Mouse (Mus musculus) midbrain, postnatal 0 days (tissue): ENCODE results near the gene Cct7. TPM values are rescaled to one million over a fixed set of nuclear protein-coding genes. Genes with fewer than 3 reads are reported as not detected.

Experiments
- ATAC-seq: fragments of 200-750 bp; cut with Nextera tagmentation; 2 replicates; pipeline ENCODE4 v1.8.0; 2017; ENCODE audit warnings: moderate number of reproducible peaks, mild to moderate bottlenecking, moderate TSS enrichment, moderate library complexity; ENCODE audit not compliant: low FRiP score
- DNase-seq: peaks from one replicate; pipeline ENCODE4 v3.0.0-alpha.2; 2015; ENCODE audit warnings: low spot score
- H3K27ac ChIP-seq: fragments of 300-500 bp; sonication (generic); 2 replicates; pipeline ENCODE4 v1.5.1; 2014; ENCODE audit warnings: low read depth, mild to moderate bottlenecking, low read length, mixed read lengths
- H3K27me3 ChIP-seq: fragments of 300-500 bp; sonication (generic); 2 replicates; pipeline ENCODE4 v1.6.1; 2014; ENCODE audit warnings: low read length, control low read depth, mixed read lengths; ENCODE audit not compliant: insufficient read depth
- H3K36me3 ChIP-seq: fragments of 300-500 bp; sonication (generic); 2 replicates; pipeline ENCODE4 v1.6.1; 2014; ENCODE audit warnings: low read length, control low read depth, mixed read lengths; ENCODE audit not compliant: insufficient read depth
- H3K4me1 ChIP-seq: fragments of 300-500 bp; sonication (generic); 2 replicates; pipeline ENCODE4 v1.6.1; 2014; ENCODE audit warnings: mild to moderate bottlenecking, control low read depth, antibody characterized with exemption, low read length, mixed read lengths; ENCODE audit not compliant: insufficient read depth
- H3K4me2 ChIP-seq: fragments of 300-500 bp; sonication (generic); 2 replicates; pipeline ENCODE4 v1.6.1; 2014; ENCODE audit warnings: low read depth, mild to moderate bottlenecking, low read length, mixed read lengths; ENCODE audit not compliant: poor library complexity, severe bottlenecking
- H3K4me3 ChIP-seq: fragments of 300-500 bp; sonication (generic); 2 replicates; pipeline ENCODE4 v1.5.1; 2014; ENCODE audit warnings: low read depth, mild to moderate bottlenecking, low read length, moderate library complexity
- H3K9ac ChIP-seq: fragments of 300-500 bp; sonication (generic); replicated peaks from 2 replicates; pipeline ENCODE4 v1.6.1; 2014; ENCODE audit warnings: mild to moderate bottlenecking, low read length, moderate library complexity, mixed read lengths; ENCODE audit not compliant: poor library complexity, severe bottlenecking
- H3K9me3 ChIP-seq: fragments of 300-500 bp; sonication (generic); 2 replicates; pipeline ENCODE4 v1.6.1; 2016; ENCODE audit warnings: low read length, control low read depth
- CTCF ChIP-seq: IDR thresholded peaks from 2 replicates; pipeline ENCODE4 v1.5.1; 2016; ENCODE audit warnings: antibody characterized with exemption, mild to moderate bottlenecking
- WGBS: fragments of 180-500 bp; shearing (Covaris S2); extraction: QIAGEN DNeasy Blood & Tissue Kit; methylation state at CpG from one replicate; pipeline ENCODE4 v1.1.7; 2014; 5-methylcytosine and 5-hydroxymethylcytosine counted together
- polyA plus RNA-seq: library from polyadenylated mRNA; unstranded; fragments of >200 nt; fragmentation: Nextera tagmentation; extraction: Ambion mirVana; gene quantifications from 2 replicates; pipeline ENCODE4 v1.2.1, GENCODE M21; 2015
- total RNA-seq: library from RNA; depleted of rRNA; stranded (reverse); fragments of >200 nt; gene quantifications from 2 replicates; pipeline ENCODE4 v1.2.3, GENCODE M21; 2014

Cct7 gene
- total and polyA plus RNA-seq, 2 experiments from 2014 or later = 176 to 502 TPM

- Histone ChIP-seq H3K27ac (no peak overlapping the region), H3K27me3 (peaks cover 7% of the 10 kb centered on the region; the same call in 1 of the 2 replicates), H3K36me3 (no peaks in the 10 kb centered on the region), H3K9ac (no peak overlapping the region), H3K4me3 (no peak overlapping the region), H3K9me3 (no peaks in the 10 kb centered on the region), H3K4me2 (no peak overlapping the region), H3K4me1 (no peaks in the 10 kb centered on the region)
- no peak for ATAC-seq
- WGBS = 90% methylated on average over 2 of the region's 2 CpGs
- TF ChIP-seq CTCF = no peak
- no peak for DNase-seq
Observed at GRCm38 (mm10) chr6:85419150-85419549, 32.2 kb upstream of the Cct7 start.

- no peaks in the 10 kb centered on the region for H3K9me3 ChIP-seq
- TF ChIP-seq CTCF = no peak
- ATAC-seq (no peak), DNase-seq (no peak)
- no peaks in the 10 kb centered on the region for H3K4me1 ChIP-seq
- no peaks in the 10 kb centered on the region for H3K36me3 ChIP-seq
- H3K9ac ChIP-seq = no peak within 1 kb of the TSS
- no peak within 1 kb of the TSS for H3K4me3 ChIP-seq
- H3K27ac ChIP-seq = no peak within 1 kb of the TSS
- 16% methylated on average over 28 of the region's 28 CpGs for WGBS
- H3K4me2 ChIP-seq = no peak within 1 kb of the TSS
- H3K27me3 ChIP-seq = peaks cover 7% of the 10 kb centered on the region; the same call in 1 of the 2 replicates
Observed at GRCm38 (mm10) chr6:85423836-85424379, 27.4 kb upstream of the Cct7 start, which contains the start of gene Noto. Gene Noto, plus strand, starts transcription at chr6:85423886.

- Histone ChIP-seq H3K4me1 (no peaks in the 10 kb centered on the region), H3K4me2 (peak overlapping the region; percentile 83), H3K9ac (peak overlapping the region; percentile 76; the same call in 1 of the 2 replicates), H3K9me3 (no peaks in the 10 kb centered on the region), H3K27ac (no peak overlapping the region), H3K27me3 (no peaks in the 10 kb centered on the region), H3K4me3 (peak overlapping the region; percentile 95), H3K36me3 (no peaks in the 10 kb centered on the region)
- peak; percentile 35; the same call in 1 of the 2 replicates for TF ChIP-seq CTCF
- ATAC-seq = peak; percentile 59; the same call in 1 of the 2 replicates
- 47% methylated on average over 8 of the region's 8 CpGs for WGBS
- no peak for DNase-seq
Observed at GRCm38 (mm10) chr6:85431274-85431841, 20.0 kb upstream of the Cct7 start.

GRCm38 (mm10) chr6:85431842-85432431 is 19.4 kb upstream of the Cct7 start, which contains the start of gene Smyd5:
Gene Smyd5, plus strand, starts transcription at chr6:85431989.
- H3K4me1 ChIP-seq = no peaks in the 10 kb centered on the region
- peak within 1 kb of the TSS; percentile 83 for H3K4me2 ChIP-seq
- H3K27me3 ChIP-seq = no peaks in the 10 kb centered on the region
- H3K9me3 ChIP-seq = no peaks in the 10 kb centered on the region
- TF ChIP-seq CTCF = no peak
- DNase-seq (peak; percentile 66), ATAC-seq (peak; percentile 81)
- no peaks in the 10 kb centered on the region for H3K36me3 ChIP-seq
- peak within 1 kb of the TSS; percentile 76 for H3K9ac ChIP-seq
- no peak within 1 kb of the TSS for H3K27ac ChIP-seq
- peak within 1 kb of the TSS; percentile 95 for H3K4me3 ChIP-seq
- 0% methylated on average over 38 of the region's 39 CpGs for WGBS

- DNase-seq (no peak), ATAC-seq (no peak)
- TF ChIP-seq CTCF = no peak
- no peaks in the 10 kb centered on the region for H3K4me1 ChIP-seq
- H3K4me3 ChIP-seq = no peak overlapping the region
- no peak overlapping the region for H3K4me2 ChIP-seq
- peaks cover 6% of the 10 kb centered on the region for H3K36me3 ChIP-seq
- H3K9me3 ChIP-seq = no peaks in the 10 kb centered on the region
- H3K9ac ChIP-seq = no peak overlapping the region
- 85% methylated on average over 5 of the region's 5 CpGs for WGBS
- no peak overlapping the region for H3K27ac ChIP-seq
- H3K27me3 ChIP-seq = no peaks in the 10 kb centered on the region
Observed at GRCm38 (mm10) chr6:85433865-85434264, 17.4 kb upstream of the Cct7 start.

DNA sequence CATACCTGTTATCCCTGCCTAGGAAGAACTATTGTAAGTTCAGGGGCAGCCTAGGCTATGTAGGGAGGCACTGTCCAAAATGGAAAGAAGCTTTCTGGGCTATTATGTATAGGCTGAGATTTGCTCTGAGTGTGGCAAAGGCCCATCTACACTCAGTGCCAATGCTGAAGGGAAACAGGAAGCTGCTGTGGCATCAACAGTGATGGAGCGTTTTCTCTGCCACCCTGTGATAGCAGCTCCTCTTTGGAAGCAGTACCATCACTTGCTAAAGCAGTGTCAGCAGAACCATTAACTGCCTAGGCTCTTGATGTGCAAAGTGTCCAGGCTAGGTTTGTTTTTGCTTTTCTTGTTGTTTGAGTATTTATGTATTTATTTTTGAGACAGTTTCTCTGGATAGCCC is 15.1 kb upstream of the Cct7 start:
- H3K4me2 ChIP-seq = no peak overlapping the region
- H3K9me3 ChIP-seq = no peaks in the 10 kb centered on the region
- H3K36me3 ChIP-seq = peaks cover 25% of the 10 kb centered on the region
- ATAC-seq (no peak), DNase-seq (no peak)
- H3K27me3 ChIP-seq = no peaks in the 10 kb centered on the region
- H3K4me3 ChIP-seq = no peak overlapping the region
- no peak overlapping the region for H3K27ac ChIP-seq
- 79% methylated on average over 1 of the region's 1 CpGs for WGBS
- TF ChIP-seq CTCF = no peak
- H3K9ac ChIP-seq = no peak overlapping the region
- H3K4me1 ChIP-seq = no peaks in the 10 kb centered on the region
